Mouse (Mus musculus) adrenal gland, postnatal 25 days (tissue): Measurements from ENCODE around the gene Lrmda. TPM values are rescaled to one million over a fixed set of nuclear protein-coding genes. Genes with fewer than 3 reads are reported as not detected.

Experiments
- DNase-seq: peaks from one replicate; pipeline ENCODE4 v3.0.0; 2021; ENCODE audit warnings: mixed read lengths
- total RNA-seq: library from RNA; stranded (reverse); gene quantifications from 2 replicates; pipeline ENCODE4 v1.2.3, GENCODE M21; 2021

Lrmda gene
- total RNA-seq, 1 experiment from 2014 or later: 5.6 TPM

DNA sequence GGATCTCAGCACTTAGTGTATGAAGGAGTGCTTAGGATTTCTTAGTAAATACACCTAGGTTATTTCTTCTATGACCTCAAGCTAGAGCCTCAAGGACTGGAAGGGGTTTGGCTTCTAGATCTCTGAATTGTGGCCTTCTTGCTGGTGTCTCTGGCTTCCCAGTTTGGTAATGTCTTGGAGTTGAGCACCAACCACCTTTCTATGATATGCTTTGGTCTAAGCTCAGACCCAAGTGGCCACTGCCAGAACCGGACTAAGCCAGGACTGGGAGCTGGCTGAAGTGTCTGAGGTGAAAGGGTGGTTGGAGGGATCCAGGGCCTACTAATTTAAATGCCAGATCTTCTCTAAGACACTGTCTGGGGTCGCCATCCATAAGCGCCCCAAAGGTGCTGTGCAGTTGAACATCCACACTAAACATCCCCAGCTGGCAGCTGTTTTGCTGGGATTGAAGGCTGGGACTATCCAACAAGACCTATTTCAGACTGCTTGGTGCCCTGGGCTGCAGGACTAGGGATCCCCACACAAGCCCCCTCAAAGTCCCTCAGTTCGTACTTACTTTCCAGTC lies 27.1 kb upstream of the Lrmda start:
- DNase-seq: peak; percentile 6

DNA sequence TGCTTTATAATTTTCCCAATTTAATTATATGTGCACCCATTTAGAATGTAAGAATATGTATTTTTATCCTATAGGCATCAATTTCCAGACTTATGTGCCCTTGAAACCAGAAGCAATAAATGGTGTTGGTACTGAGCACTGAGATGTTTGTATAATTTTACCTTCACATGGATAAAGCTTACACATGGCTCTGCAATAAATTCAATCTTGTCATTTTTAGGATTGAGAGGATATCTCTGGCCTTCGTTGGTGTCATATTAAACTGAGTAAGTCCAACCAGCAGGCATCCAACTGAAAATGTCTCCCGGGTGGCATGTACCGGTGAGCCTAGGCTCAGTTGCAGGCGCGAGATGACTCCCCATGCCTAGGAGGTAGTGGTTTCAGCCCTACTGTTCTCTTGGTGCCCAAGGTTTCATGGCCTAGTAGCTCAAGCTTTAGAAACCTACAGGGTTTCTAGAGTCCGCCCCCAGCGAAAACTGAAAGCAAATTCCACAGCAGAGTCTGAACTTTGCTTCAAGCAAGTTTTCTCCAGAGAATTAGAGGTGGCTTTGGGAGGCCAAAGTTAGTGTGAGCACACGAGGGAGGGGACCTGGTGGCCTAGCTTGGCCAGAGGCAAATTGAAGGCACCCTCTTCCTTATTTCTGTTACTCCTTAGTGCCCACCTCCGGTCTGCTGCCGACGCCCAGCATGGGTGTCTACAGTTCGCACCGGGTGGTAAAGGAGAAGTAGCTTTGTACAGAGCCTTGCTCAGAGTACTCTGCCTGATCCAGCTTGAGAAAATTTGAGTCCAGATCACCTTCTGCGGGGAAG lies 26.1 kb upstream of the Lrmda start:
- peak; percentile 31 for DNase-seq

DNA sequence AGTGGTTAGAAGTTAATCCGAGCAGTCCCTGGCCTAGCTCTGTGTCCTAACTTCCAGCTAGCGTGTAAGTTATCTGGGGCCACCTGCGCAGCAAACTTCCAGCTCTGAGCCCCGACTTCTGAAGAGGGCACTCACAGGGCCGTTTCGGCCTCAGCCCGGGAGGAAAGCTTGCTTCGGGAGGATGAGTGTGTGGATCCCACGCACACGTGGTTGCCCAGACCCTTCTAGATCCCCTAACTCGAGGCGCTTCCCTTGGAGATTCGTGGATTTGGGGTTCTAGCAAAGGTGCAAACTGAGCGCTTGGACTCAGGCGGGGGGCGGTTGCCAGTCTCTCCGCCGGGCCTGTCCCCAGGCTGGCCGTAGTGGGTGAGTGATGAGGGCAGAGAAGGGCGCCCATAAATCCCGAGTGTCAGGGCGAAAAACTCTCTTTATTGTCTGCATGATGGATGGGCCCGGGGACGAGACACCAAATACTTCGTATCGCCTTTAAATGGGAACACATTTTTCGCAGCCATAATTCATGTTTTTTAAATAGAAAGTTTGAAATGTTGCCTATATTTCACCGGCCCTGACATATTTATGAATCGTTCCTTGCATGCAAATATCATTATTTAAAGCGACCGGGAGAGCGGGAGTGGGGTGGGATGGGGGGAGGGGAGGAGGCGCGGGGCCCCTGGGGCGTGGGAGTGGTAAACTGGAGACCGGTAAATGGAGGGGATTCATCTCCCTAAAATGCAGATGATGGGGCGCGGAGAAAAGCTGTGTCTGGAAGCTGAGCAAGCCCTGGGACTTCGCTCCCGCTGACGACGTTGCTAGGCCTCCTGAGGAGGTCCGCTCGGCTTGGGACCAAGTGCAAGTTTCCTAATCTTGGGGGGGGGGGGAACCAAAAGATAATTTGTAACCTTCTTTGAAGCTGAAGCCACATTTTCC lies 25.2 kb upstream of the Lrmda start:
- peak; percentile 54 for DNase-seq

DNA sequence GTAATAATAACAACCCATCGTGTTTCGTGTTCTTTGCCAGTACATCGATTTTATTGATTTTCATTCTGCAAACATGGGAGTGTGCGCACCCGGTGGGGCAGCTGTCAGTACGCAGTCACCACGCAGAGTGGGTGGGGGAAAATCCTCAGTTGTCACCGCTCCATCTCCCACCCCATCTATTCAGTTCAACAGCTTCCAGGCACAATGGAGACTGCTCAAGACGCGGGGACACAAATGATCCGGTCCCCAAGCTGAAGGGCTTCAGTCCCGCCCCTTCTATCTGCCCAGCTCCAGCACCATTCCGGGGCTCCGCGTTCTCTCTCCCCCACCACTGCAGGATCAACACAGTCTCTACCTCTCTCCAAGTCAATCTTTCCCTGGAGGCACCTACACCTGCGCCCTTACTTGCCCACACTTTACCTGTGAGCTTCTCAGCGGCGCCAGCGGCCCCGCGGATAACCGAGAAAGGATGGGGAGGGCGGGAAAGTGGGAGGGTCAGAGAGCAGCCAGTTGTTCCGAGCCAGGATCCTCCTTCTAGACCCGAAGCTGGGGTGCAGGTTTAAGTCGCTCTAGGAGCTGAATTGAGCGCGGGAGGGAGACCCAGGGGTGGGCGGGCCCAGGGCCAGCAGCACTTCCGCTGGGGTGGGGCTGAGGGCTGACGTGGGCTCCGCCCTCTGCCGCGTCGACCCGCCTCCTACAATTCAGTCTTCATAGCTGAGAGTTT lies 24.3 kb upstream of the Lrmda start:
- peak; percentile 84 for DNase-seq

DNA sequence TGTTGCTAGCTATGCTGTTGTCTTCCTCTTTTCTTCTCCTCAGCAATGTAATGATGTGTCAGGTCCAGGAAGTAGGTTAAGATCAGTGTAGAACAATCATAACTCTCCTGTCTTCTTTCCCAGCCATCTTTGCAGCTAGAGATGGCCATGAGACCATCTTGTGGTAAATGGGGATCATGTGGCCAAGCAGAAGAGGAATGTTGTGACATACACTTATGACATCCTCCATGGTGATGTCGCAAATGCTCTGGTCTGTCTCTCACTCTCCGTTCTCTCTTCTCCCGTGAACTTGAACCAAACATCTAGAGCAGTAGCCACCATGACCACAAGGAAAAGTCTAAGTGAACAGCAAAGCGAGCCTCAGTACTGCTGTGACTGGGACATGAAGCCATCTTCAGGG lies 19.9 kb upstream of the Lrmda start:
- DNase-seq: no peak

DNA sequence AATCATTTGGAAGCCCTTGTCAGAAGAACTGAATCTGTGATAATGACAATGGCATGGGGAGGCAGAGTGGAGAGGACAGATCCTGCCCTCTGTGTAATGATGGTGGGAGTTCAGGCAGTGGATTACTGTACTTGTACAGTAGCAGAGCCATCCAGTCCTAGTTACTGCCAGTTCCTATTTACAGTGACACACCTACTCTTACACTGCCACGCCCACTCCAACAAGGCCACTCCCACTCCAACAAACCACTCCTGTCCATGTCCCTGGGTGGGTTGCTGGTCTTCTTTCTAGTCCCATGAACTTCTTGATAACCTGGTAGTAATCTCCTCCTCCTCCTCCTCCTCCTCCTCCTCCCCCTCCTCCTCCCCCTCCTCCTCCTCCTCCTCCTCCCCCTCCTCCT lies 16.3 kb upstream of the Lrmda start:
- no peak for DNase-seq

DNA sequence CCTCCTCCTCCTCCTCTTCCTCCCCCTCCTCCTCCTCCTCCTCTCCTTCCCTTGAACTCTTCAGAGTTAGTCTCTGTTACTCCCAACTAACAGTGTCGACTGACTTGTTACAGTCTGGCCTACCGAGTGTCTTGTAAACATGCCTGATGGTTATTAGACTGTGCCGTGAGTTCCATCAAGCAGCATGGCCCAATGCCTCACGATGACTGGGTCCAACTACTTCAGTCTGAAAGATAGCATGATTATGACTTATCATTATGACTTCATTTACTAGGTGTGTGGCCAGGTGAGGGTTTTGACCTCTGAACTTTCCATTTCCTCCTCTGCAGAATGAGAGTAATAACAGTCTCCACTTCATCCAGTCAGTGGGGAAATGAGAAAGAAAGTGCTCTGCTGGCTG lies 15.9 kb upstream of the Lrmda start:
- no peak for DNase-seq

DNA sequence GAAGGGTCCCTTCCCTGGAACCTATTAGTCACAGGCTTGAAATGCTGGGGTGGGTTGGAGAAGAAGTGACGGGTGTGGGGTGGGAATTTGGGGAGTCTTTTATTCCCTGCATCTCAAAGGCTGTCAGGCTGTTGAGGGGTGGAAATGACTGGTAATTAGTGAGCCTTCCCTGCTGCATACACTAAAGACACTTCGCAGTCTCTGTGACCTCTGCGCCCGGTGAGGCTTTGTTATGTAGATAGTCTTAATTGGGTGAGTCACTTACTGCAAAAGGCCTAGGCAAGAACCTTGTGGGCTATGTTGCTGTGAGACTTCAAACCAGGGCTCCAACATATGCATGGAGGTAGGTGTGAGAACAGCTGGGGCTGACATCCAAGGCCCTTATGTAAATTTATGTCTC lies 14.6 kb upstream of the Lrmda start:
- no peak for DNase-seq

DNA sequence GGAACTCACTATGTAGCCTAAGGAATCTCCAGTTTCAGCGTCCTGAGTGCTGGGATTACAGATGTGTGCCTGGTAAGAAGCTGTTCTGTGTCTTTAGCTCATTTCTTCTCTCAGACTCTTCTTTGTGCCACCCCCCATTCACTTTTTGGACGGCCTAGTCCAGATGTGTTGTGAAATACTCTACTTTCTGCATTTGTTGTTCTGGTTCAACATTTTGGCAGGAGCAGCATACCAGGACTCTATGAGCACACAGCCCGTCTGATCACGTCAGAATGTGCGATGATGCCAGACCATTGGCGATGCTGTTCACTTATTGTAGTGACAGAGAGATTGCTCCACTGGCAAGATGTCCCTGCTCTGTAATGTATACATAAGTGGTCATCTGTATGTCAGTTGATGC lies 12.5 kb upstream of the Lrmda start:
- DNase-seq: no peak

DNA sequence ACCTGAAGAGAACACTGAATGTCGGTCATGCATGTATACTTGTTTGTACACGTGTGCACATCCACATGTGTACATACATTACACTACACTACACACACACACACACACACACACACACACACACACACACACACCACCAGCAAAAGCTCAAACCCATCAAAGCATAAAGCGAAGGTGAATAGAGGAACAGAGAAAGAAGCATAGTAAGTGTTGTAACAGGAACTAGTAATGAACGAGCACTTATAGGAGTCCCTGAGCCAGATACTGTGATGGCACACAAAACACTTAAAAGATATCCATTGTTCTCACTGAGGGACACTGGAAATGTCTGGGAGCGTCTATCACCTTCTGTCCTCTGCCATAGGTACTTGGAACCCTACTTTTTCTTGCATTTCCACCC lies 5.2 kb upstream of the Lrmda start:
- DNase-seq: no peak

DNA sequence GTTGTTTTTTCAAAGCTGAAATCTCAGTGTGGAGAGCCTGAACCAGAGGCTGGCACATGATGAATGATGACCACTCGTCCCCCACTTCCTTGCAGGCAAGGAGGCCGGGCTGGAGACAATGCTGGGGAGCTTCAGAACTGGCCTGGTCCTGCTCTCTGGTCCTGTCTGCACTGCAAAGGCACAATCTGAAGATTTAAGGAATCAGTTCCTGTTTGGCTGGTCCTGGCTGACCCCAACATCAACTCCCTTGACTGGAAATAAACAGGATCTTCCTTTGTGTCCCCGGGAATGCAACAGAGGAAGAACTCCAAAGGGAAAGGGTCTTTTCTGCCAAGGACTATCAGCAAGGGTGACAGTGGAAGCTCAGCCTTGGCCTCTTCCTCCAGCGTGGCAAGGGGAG lies 4.7 kb upstream of the Lrmda start:
- peak; percentile 20 for DNase-seq

DNA sequence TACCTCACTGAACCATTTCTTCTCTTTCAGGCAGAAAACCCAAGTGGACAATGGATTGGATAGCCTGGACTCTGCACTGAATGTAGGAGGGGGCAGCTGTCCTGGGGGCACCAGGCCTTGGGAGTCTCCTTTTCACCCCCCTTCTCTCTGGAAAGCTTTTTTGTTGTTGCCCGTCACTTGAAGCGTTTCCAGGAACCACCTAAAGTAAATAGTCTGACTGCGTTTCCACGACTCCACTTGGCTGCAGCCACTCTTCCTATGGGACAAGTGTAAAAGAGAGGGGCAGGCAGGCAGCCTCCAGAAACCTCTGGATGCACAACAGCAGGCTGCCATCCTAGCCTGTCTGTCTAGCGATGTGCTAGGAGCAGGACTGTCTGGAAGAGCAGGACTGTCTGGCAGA lies 2.5 kb upstream of the Lrmda start:
- no peak for DNase-seq

DNA sequence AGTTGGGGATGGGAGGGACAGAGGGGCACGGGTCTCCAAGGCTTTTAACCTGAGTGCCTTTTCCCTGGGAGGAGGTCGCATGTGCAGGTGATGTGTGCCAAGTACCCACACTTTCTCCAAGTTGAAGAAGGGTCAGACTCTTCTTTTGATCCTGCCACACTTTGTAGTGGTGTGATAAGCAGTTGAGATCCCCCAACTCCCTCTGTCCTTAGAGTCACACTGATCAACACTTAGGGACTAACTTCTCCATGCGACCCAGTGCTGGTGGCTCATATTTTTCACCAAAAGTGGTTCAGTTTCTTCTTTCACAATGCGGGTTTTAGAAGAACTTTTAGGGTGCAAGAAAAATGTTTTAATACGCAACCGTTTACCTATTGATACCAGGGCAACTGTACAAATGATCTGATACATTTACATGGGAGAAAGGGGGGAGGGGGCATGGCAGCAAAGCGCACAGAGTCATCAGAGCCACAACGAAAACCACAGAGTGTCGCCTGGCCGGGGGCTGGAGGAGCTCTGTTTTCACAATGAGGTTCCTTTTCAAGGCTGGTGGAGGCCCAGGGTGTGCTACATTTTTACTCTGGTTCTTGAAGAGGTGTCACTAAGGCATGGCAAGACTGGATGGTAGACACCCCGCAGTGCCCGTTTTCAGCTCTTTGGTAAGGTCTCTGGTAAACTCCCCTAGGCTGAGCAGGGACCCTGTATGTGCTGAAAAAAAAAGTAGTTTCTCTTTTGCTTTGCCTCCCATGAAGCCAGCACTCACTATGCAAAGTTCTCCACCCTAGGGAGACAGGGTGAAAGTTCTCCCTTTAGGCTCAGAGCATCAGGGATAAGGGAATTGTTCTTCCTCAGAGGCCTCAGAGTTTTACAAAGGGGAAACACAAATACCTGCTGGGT lies 685 bp downstream of the Lrmda start:
- no peak for DNase-seq

DNA sequence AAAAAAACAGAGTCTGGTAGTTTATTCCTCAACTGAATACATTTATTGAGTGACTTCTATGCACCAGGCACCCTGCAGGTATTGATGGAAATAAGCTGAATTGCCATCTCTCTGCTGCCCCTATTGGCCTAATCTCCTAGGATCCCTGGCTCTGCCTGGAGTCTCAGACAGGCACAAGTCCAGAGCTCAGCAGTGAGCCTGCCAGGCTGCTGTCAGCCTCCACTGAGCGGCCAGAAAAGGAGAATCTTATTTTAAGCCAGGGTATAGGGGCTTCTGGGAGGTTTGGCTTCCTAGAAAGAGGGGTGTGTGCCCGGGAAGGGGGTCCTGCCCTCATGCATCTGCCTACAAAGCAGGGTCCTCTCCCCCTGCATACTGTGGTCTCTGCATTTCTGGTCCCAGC lies 1.4 kb downstream of the Lrmda start:
- peak; percentile 47 for DNase-seq

DNA sequence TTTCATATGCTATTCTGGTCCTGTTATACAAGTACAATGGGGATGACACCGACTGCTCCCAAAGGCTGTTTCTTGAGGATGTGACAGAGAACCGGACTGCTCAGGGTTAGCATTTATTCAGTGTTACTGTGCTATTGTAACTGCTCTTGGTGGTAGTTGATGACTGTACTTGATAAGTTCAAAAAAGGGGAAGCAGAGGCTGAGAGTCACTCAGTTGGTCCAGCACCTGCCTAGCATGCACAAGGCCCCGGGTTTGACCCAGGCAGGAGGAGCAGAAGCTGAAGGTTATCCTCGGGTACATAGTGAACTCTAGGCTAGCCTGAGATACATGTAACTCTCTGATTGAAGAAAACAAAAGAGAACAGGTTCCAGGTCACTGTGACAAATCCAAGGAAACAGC lies 4.0 kb downstream of the Lrmda start:
- no peak for DNase-seq

DNA sequence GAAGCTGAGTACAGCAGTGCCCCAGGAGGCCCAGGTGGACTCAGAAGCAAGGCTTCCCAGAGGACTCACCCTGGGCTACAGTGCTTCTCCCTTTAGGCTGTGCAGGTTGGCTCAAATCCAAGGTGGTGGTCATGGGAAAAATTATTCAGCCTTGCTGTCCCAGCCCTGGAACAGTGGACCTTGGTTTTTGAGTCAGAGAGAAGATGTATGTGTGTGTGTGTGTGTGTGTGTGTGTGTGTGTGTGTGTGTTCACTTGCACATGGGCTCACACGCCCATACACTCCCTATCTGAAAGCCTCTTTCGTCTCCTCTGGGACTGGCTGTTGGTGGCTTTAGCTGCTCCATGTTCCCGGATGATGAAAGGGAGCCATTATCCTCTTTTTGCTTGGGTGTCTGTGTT lies 16.4 kb downstream of the Lrmda start:
- DNase-seq: peak; percentile 62

DNA sequence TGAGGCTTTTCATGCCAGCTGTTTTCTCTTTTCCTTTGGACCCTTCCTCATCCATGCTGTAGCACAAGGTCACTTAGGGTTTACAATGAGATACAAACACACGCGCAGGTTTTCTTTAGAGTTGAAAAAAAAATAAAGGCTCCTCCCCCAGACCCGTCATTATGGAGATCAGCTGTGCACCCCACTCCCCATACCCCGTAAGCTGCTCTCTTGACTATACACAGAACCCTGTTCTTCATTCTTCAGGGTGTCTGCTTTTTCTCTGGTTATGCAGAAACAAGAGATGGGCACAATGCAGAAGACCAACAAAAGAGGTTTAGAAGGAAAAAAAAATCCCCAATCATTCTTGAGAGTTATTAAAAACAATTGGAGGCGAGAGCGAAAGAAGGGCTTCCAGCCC lies 16.8 kb downstream of the Lrmda start:
- DNase-seq: no peak

DNA sequence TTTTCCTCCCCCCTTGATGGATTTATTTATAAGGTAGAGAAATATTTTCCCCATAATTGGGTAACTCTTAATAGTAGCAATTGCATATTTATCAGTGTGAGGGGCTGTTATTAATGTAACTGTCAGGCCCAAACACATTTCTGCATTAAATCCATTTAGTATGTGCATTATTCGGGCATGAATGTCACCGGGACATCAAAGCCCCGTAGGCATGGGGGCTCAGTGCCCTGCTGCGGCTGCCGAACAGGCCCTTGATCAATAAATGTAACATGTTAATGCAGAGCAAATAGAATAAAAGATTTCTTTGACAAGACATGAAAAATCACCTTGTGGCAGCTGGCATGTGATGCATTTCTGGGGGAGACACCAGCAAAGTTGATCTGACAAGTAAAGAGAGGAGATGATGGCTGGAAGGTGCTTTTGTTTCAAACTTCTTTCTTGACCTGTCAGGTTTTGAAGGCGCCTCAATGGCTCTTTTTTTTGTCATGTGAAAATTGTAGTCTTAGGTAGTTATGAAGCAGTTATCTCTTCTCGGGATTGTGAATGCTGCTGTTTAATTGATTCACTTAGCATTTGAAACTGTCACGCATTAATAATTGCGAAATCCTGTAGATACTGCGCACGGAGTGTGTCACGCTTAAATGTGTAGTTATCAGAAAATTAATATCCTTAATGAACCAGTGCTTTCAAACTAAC lies 17.4 kb downstream of the Lrmda start:
- no peak for DNase-seq

DNA sequence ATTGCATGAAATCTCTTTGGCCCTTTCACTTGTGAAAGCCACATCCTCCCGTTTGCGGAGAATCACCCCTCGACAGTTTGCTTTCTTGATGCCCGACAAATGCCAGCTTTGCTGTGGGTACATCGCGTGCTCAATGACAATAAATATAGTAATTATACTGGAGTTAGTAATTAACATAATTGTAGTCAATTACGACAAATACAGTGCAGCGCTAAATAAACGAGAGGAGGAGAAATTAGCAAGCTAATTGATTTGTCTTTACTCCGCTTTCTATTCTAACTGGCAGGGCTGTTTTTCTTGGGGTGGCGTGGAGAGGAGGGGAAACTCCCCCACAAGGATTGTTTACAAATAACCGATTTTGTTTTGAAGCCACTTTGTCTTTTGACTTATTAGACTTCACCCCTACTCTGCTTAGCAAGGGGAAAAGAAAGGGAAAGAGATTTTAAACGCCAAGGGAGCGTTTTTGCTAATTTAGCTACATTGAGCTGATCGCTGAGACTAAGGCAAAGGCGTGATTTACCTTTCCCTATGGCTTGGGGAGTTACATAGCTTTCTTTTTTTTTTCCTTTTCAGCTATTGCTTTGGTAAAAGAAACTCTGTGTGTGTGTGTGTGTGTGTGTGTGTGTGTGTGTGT lies 18.1 kb downstream of the Lrmda start:
- no peak for DNase-seq

DNA sequence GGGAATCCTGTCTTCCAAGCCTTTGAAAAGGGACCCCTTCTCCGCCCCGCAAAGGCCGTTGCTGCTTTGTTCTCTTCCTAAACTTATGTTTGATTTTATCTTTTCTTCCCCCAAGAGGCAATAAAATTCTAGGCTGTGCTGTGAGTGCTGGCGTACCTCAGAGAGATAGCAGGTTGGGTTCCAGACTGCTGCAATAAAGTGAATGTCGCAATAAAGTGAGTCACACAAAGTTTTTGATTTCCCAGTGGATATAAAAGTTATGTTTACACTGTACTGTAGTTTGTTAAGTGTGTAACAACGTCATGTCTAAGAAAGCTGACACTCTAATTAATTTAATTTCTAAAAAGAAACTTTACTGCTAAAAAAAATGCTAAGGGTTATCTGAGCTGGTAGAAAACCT lies 22.6 kb downstream of the Lrmda start:
- DNase-seq: no peak
